Mouse (Mus musculus) heart, adult 8-10 months (tissue): ENCODE results near the gene Procr. TPM values are rescaled to one million over a fixed set of nuclear protein-coding genes. Genes with fewer than 3 reads are reported as not detected.
"Not testable (repeated sequence)": the region's sequence is repeated elsewhere in the genome, so short reads cannot be mapped to it uniquely, and the experiment has no call there.

ENCODE experiments used
- DNase-seq: peaks from one replicate; pipeline ENCODE4 v3.0.0; 2022; ENCODE audit warnings: low spot score
- total RNA-seq, 4 experiments: library from RNA; stranded (reverse); gene quantifications; 2 replicates each; pipeline ENCODE4 v1.2.4; 2022

Procr gene
- 1 to 10 TPM; 1.9 to 2.8 (median 2.3) TPM for total RNA-seq

GRCm38 (mm10) chr2:155751014-155751786 lies at the start of gene Procr:
Gene Procr, plus strand, starts transcription at chr2:155751117.
- peak; percentile 52 for DNase-seq

DNA sequence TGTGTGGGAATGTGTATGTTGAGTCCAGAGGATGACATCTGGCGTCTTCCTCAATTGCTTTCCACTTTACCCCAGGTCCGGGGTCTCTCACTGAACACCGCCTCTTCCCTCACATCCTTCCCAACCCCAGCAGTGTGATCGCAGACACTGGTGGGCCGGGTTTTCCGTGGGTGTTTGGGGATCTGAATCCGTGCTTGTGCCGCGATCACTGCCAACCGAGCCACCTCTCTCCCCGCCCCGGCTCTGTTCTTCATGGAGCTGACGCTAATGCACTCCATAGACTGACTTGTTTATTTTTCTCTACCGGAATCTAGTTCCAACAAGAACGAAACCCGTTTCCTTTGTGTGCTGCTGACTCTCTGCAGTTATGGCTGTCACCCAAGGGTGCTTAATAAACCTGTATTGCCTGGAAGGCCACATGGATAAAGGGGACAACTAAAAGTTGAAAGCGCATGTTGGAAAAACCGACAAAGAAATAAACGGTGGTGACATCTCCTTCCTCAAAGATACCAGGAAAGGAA lies 49.5 kb upstream of the Procr start:
- no peak for DNase-seq

DNA sequence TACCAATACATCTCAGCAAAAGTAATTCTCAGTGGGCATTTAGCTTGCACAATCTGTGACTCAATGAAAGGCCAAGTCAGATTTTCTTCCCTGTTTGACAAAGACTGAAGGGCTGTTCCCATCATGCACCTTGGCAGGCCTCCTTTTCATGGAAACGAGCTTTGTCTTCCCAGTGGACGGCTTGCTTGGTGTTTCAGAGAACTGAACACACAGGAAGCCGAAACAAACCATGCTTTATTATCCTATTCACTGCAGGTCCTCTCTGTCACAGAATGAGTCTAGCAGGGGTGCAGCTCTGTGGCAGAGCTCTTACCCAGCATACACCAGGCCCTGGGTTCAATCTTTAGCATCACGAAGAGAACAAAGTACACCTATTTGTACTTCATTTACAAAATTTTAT lies 47.3 kb upstream of the Procr start:
- no peak for DNase-seq

- DNase-seq: peak; percentile 51
These were observed 43.7 kb upstream of the Procr start for GRCm38 (mm10) chr2:155707251-155707650.

- no peak for DNase-seq
These were observed 40.4 kb upstream of the Procr start for GRCm38 (mm10) chr2:155710557-155710956.

GRCm38 (mm10) chr2:155717082-155717990 lies 33.6 kb upstream of the Procr start:
- peak; percentile 49 for DNase-seq

DNA sequence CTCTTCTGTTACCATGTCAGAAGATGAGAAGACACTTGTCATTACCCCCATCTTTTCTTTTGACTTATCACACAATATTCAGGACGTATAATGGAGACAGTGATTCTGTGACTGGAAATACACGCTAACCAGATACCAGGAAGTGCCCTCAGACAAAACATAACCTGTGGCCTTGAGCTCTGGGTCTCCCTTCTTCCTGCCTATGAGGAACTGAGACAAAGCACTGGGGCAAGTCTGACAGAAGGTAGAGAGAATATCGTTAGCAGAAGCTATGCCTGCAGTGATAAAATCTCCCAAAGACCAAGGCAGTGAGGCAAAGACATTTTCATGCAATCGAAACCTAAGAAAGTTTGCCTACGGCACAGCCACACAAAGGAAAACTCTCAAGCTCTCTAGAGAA lies 30.3 kb upstream of the Procr start:
- DNase-seq: no peak

GRCm38 (mm10) chr2:155724036-155724435 lies 26.9 kb upstream of the Procr start:
- no peak for DNase-seq

- DNase-seq: no peak
These were observed 26.4 kb upstream of the Procr start for GRCm38 (mm10) chr2:155724526-155724925.

DNA sequence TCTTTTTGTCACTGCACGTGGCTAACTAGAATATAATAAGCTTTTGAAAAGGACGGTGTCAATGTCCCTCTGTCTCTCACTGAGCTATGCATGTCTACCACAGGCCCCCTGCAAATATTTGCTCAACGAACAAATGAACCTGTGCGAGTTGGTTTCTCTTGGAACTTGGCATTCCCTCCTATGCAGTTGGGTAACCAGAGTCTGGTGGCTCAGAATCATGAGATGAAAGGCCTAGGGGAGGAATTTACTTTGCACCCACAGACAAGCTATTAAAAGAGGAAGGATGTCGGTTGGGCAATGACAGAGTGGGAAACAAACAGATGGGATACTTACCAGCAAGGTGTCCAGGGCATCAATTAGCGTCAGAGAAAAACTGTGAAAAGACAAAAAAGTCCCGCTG lies 24.6 kb upstream of the Procr start:
- no peak for DNase-seq

GRCm38 (mm10) chr2:155727764-155728395 lies 23.0 kb upstream of the Procr start:
- DNase-seq: no peak

DNA sequence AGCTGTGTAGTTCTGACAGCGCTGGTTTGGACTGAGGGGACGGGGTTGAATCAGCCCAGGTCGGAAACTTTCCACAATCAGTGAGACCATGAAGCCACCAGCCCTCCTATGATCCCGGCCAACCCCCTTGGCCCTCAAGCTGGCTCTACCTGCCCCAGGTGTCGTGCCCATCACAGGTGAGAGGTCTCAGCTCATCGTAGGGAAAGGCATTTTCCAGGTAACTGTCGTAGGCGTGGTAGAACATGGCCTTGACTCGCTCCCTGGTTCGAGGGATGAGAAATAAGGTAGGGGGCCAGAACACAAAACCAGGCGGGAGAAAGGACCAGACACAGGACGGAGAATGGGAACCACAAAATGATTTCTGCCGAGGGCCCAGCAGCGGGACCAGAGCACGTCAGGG lies 22.2 kb upstream of the Procr start:
- no peak for DNase-seq

- peak; percentile 96 for DNase-seq
These were observed 21.7 kb upstream of the Procr start, which contains the start of gene Edem2 for GRCm38 (mm10) chr2:155729158-155729645. Gene Edem2, minus strand, starts transcription at chr2:155729475.

GRCm38 (mm10) chr2:155735080-155735479 lies 15.8 kb upstream of the Procr start:
- DNase-seq: peak; percentile 21

DNA sequence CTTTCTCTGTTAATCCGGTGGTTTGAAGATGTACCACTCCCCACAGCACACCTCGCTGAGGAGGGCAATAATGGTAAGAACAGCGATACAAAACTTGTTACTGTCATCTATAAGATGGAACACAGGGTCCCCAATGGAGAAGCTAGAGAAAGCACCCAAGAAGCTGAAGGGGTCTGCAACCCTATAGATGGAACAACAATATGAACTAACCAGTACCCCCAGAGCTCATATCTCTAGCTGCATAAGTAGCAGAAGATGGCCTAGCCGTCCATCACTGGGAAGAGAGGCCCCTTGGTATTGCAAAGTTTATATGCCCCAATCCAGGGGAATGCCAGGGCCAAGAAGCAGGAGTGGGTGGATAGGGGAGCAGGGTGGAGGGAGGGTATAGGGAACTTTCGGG lies 15.2 kb upstream of the Procr start, which contains the start of gene Gm17581:
Gene Gm17581 (minus strand): TSS at position 101 of the 400 bp plus-strand sequence.
- not testable (repeated sequence) for DNase-seq

GRCm38 (mm10) chr2:155736936-155737335 lies 14.0 kb upstream of the Procr start:
- no peak for DNase-seq

DNA sequence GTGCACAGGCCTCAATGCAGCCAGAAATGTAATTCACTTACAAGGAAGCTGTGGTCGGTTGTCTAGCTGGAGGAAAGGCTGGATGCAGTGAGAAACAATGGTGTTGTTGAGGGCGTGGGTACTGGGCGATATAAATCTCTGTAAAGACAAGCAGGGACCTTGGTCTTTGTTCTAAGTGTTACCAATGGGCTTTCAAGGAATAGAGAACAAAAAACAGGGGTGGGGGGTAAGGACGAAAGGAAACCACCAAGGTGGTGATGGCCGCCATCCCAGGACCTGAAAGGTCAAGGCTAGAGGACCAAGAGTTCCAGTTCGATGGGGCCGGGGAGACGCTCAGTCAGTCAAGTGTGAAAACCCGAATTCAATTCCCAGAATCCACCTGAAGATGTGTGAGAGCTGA lies 13.1 kb upstream of the Procr start:
- no peak for DNase-seq

- DNase-seq: peak; percentile 19
These were observed 8.7 kb upstream of the Procr start for GRCm38 (mm10) chr2:155742211-155742610.

DNA sequence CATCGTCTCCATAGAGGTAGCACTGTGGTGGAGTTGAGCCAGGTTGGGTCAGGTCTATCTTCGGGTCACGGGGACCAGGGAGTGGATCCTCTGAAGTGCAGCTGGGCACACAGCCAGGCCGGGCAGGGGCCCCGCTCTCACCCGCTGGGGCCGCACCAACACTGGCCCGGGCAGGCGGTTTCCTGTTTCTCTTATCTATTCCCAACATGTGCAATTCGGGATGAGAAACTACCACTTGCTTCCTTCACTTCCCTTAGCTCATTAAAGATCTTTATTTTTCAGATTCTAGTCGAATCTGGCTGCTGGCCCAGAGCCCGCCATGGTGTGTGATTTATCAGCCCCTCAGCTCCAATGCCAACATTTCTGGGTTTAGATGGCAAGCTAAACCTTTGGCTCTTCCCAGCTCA lies 8.0 kb upstream of the Procr start:
- no peak for DNase-seq

DNA sequence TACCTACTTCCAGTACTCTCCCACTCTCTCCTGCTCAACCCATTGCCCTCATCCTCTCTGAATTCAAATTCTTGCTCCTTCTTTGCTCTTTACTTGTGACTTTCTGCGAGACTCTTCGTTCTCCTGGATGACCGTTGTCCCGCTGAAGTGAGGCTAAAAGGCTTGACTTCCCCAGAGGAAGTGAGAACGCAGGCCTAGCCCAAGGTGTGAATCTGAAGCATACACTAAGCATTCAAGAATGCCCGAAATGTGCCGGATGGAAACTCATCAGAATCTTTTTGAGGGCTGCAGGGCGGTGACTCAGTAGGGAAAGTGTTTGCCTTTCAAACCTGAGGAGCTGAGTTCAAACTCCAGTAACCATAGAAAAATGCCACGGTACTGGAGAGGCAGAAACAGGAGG lies 7.6 kb upstream of the Procr start:
- no peak for DNase-seq

GRCm38 (mm10) chr2:155745487-155745886 lies 5.4 kb upstream of the Procr start:
- no peak for DNase-seq

DNA sequence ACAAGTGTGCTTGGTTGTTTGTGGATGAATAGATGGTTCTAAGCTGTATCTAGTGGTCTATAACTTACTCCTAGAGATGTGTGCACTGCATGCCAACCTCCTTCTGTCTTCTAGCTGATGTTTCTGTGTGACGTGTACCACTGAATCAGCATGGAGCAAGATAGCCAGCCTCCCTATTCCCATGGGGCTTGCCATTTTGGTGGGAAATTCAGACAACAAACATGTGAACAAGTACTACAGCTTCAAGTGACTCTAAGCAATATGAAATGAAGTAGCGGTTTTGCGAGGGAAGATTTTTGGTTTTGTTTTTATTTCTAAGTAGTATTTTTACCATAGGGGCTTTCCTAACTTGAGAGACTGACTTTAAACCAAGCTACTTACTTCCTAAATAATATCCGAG lies 1.5 kb upstream of the Procr start:
- no peak for DNase-seq
